Mouse (Mus musculus): ENCODE results near the gene Rhox2h. TPM values are rescaled to one million over a fixed set of nuclear protein-coding genes. Genes with fewer than 3 reads are reported as not detected.
"Not testable (repeated sequence)": the region's sequence is repeated elsewhere in the genome, so short reads cannot be mapped to it uniquely, and the experiment has no call there.

The Rhox2h gene
- not detected in 2 replicates for polyA plus RNA-seq (2015; fragmentation: Nextera tagmentation; extraction: Ambion mirVana)

DNA sequence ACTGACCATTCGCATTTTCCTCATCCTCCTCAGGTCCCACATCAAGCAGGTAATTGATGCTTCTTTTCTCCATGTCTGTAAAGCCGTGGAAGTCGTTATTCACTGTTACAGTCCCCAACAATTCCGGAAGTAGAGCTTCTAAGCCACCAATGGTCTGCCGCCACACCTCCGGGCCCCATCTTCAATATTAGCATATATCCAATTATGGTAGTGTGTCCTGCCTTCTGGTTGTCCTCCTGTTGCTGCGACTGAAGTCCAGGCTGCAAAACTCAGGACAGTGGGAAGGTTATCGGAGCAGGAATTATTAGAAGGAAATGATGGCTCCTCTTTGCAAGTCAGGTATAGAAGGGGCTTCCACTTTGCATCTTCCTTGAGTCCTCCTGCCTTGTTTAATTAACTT is at the start of gene Rhox2h:
Rhox2h (minus strand) TSS at position 101 of the 400 bp plus-strand sequence.
- H3K27ac ChIP-seq (ENCODE audit: low read length); H3K36me3 ChIP-seq (ENCODE audit: insufficient read depth, low read length); H3K4me2 ChIP-seq (replicated peaks; ENCODE audit: low read depth, low read length); H3K9me3 ChIP-seq (ENCODE audit: low read length); H3K27me3 ChIP-seq (ENCODE audit: insufficient read depth, low read length); H3K4me1 ChIP-seq (ENCODE audit: insufficient read depth, low read length); ATAC-seq (ENCODE audit: low FRiP score, low TSS enrichment); H3K4me3 ChIP-seq (ENCODE audit: low read length); H3K9ac ChIP-seq (replicated peaks; ENCODE audit: low read length): not testable (repeated sequence)
- 86% methylated on average over 8 of the region's 8 CpGs for WGBS

DNA sequence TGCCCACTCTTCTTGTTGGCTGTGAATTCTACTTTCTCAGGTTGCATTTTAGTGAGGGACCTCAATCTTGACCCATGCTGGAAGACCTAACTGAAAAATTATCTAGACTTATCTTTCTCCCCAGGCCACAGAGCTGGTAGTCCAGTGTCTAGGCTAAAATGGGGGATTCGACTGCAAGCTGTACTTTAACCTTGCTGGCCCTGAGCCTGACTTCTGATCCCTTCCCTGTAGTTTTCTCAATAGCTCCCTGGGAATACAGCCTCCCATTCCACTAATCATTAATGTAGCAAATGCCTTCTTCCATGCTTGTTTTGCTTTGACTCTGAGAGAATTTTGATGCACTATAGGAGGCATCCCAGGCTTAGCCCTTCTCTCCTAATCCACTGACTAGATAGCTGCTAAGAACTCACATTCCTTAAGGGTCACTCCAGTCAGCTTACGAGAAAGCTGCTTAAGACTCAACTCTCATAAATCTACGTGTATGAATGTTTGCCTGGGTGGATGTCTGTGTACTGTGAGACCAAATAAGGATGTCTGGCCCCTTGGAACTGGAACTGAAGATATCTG is 28.8 kb upstream of the Rhox2h start:
- peak; percentile 42; the same call in 1 of the 2 replicates for ATAC-seq (ENCODE audit: low FRiP score, low TSS enrichment)
- H3K27ac ChIP-seq (ENCODE audit: low read length) = no peak overlapping the region
- no peak overlapping the region for H3K4me3 ChIP-seq (ENCODE audit: low read length)
- H3K27me3 ChIP-seq (ENCODE audit: insufficient read depth, low read length) = no peaks in the 10 kb centered on the region
- WGBS = 62% methylated on average over 3 of the region's 3 CpGs
- no peaks in the 10 kb centered on the region for H3K36me3 ChIP-seq (ENCODE audit: insufficient read depth, low read length)
- no peaks in the 10 kb centered on the region for H3K9me3 ChIP-seq (ENCODE audit: low read length)
- H3K4me2 ChIP-seq (replicated peaks; ENCODE audit: low read depth, low read length) = no peak overlapping the region
- H3K4me1 ChIP-seq (ENCODE audit: insufficient read depth, low read length) = no peaks in the 10 kb centered on the region
- H3K9ac ChIP-seq (replicated peaks; ENCODE audit: low read length) = no peak overlapping the region

DNA sequence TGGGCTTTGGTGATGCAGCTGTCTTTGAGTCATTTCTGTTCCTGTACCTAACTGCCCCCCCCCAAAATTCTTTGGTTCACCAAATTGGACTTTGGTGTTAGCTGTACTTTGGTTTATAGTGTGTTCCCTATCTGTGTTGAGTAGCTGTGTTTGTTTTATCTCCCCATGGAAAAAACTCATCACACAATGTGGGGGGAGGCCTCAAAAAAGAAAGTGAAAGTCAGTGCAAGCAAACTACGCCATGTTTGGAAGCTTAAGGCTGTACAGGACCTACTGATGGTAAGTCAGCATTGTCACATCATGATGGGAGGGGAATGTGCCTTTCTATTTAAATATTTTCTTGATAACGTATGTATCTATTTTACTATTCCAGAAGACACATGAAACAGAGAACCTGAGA is 19.2 kb upstream of the Rhox2h start:
- Histone ChIP-seq H3K27ac (ENCODE audit: low read length) (no peak overlapping the region), H3K36me3 (ENCODE audit: insufficient read depth, low read length) (no peaks in the 10 kb centered on the region), H3K4me2 (replicated peaks; ENCODE audit: low read depth, low read length) (no peak overlapping the region), H3K27me3 (ENCODE audit: insufficient read depth, low read length) (no peaks in the 10 kb centered on the region), H3K4me3 (ENCODE audit: low read length) (no peak overlapping the region), H3K9me3 (ENCODE audit: low read length) (no peaks in the 10 kb centered on the region), H3K9ac (replicated peaks; ENCODE audit: low read length) (no peak overlapping the region), H3K4me1 (ENCODE audit: insufficient read depth, low read length) (no peaks in the 10 kb centered on the region)
- 78% methylated on average over 2 of the region's 2 CpGs for WGBS
- no peak for ATAC-seq (ENCODE audit: low FRiP score, low TSS enrichment)

DNA sequence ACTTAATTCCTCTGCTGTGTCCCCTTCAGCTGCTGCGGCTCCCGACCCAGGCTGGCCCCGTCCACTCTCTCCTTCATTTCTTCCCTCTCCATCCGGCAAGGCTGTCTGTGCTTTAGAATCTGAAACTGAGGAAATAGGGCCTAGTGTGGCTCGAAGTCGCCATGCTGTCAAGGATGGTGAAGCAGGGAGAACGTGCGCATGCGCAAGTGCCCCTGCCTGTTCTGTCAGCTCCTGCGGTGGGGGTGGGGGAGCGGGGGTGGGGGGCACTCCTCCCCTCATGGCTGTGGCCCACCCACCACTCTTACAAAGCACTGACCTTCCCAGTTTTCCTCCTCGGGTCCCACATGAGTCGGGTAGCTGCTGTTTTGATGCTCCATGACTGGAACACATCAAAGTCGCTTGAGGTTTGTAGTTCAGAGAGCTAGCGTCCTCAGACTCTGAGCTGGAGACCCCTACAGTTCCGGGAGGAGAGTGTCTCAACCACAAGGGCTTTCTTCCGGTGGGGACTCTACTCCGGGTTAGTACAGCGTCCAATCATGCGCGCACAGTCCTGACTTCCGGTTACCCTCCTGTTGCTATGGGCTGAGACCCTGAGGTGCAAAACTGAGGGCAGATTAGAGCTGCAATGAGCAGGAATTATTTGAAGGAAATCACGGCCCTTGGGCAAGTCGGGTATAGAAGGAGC is 10.1 kb upstream of the Rhox2h start:
- H3K9ac ChIP-seq (replicated peaks; ENCODE audit: low read length) = no peak overlapping the region
- no peaks in the 10 kb centered on the region for H3K27me3 ChIP-seq (ENCODE audit: insufficient read depth, low read length)
- H3K4me1 ChIP-seq (ENCODE audit: insufficient read depth, low read length) = no peaks in the 10 kb centered on the region
- H3K4me3 ChIP-seq (ENCODE audit: low read length) = no peak overlapping the region
- WGBS = 84% methylated on average over 24 of the region's 24 CpGs
- no peaks in the 10 kb centered on the region for H3K36me3 ChIP-seq (ENCODE audit: insufficient read depth, low read length)
- H3K4me2 ChIP-seq (replicated peaks; ENCODE audit: low read depth, low read length) = no peak overlapping the region
- ATAC-seq (ENCODE audit: low FRiP score, low TSS enrichment) = no peak
- H3K27ac ChIP-seq (ENCODE audit: low read length) = no peak overlapping the region
- H3K9me3 ChIP-seq (ENCODE audit: low read length) = 0 out of 2 replicates have a peak, but pooled peaks cover 8% of the 10 kb centered on the region

DNA sequence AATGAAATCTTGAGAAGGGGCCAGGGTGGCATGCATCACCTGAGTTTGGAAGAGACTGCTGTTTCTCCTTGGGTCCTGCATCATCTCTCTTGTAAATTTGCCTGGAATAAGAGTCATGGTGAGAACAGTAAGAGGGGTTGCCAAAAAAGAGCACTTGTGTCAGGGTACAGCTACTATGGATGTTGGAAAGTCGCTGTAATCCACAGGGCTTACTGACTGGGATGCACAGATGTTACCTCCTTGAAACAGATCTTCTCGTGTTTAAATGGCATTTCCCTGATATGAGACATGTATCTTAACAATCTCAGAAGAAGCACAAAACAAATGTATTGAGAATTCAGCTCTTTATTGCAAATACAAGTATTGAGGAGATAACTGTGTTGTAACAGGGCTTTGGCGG is 4.4 kb downstream of the Rhox2h start, which contains the start of gene Rhox3h:
Rhox3h (minus strand) TSS at position 101 of the 400 bp plus-strand sequence.
- H3K27ac ChIP-seq (ENCODE audit: low read length); H3K4me3 ChIP-seq (ENCODE audit: low read length); H3K4me1 ChIP-seq (ENCODE audit: insufficient read depth, low read length); H3K9me3 ChIP-seq (ENCODE audit: low read length); H3K27me3 ChIP-seq (ENCODE audit: insufficient read depth, low read length); H3K9ac ChIP-seq (replicated peaks; ENCODE audit: low read length); H3K4me2 ChIP-seq (replicated peaks; ENCODE audit: low read depth, low read length); H3K36me3 ChIP-seq (ENCODE audit: insufficient read depth, low read length); ATAC-seq (ENCODE audit: low FRiP score, low TSS enrichment): not testable (repeated sequence)
- 78% methylated on average over 1 of the region's 3 CpGs for WGBS

DNA sequence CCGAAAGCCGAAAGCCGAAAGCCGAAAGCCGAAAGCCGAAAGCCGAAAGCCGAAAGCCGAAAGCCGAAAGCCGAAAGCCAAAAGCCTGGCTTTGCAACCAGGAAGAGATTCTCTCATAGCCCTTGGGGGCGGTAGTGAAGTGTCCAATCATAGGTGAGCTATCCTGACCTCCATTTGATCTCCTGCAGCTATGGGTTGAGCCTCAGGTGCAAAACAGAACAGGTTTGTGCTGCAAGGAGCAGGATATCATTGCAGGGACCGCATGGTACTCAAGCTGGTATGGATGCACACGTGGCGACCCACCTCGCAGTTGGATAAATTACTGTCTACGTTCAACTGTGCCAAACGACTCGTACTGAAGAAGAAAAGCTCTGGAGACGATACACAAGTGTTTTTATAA is 21.9 kb downstream of the Rhox2h start, which contains the start of gene Rhox4g:
Rhox4g (minus strand) TSS at position 101 of the 400 bp plus-strand sequence.
- not testable (repeated sequence) for H3K4me1 ChIP-seq (ENCODE audit: insufficient read depth, low read length); H3K9me3 ChIP-seq (ENCODE audit: low read length); H3K9ac ChIP-seq (replicated peaks; ENCODE audit: low read length); H3K27me3 ChIP-seq (ENCODE audit: insufficient read depth, low read length); H3K27ac ChIP-seq (ENCODE audit: low read length); ATAC-seq (ENCODE audit: low FRiP score, low TSS enrichment); H3K4me3 ChIP-seq (ENCODE audit: low read length); H3K4me2 ChIP-seq (replicated peaks; ENCODE audit: low read depth, low read length); H3K36me3 ChIP-seq (ENCODE audit: insufficient read depth, low read length)
- WGBS = 94% methylated on average over 16 of the region's 20 CpGs

DNA sequence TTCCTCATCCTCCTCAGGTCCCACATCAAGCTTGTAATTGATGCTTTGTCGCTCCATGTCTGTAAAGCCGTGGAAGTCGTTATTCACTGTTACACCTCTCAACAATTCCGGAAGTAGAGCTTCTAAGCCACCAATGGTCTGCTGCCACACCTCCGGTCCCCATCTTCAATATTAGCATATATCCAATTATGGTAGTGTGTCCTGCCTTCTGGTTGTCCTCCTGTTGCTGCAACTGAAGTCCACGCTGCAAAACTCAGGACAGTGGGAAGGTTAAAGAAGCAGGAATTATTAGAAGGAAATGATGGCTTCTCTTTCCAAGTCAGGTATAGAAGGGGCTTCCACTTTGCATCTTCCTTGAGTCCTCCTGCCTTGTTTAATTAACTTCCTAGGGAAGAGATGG is 29.7 kb downstream of the Rhox2h start, which contains the start of gene Rhox2g:
Rhox2g (minus strand) TSS at position 101 of the 400 bp plus-strand sequence.
- not testable (repeated sequence) for H3K27ac ChIP-seq (ENCODE audit: low read length); H3K4me3 ChIP-seq (ENCODE audit: low read length); H3K4me2 ChIP-seq (replicated peaks; ENCODE audit: low read depth, low read length); H3K27me3 ChIP-seq (ENCODE audit: insufficient read depth, low read length); H3K9me3 ChIP-seq (ENCODE audit: low read length); H3K4me1 ChIP-seq (ENCODE audit: insufficient read depth, low read length); H3K36me3 ChIP-seq (ENCODE audit: insufficient read depth, low read length); H3K9ac ChIP-seq (replicated peaks; ENCODE audit: low read length); ATAC-seq (ENCODE audit: low FRiP score, low TSS enrichment)
- 86% methylated on average over 6 of the region's 6 CpGs for WGBS

DNA sequence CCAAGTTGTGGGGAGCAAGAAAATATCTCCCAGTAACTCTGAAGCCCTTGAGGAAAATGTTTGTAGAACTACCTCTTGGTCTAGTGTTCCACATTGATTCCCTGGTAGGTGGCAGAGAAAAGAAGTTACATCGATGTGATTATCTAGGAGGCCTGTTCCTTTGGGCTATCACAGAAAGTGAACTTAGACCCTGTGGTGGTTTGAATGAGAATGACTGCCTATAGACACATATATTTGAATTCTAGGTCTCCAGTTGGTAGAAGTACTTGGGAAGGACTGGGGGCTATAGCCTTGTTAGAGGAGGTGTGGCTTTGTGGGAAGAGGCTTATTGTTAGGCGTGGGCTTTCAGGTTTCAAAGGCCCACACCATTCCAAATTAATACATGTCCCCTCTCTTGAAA is 44.6 kb downstream of the Rhox2h start, which contains the start of gene Rhox3g:
Rhox3g (minus strand) TSS at position 101 of the 400 bp plus-strand sequence.
- ATAC-seq (ENCODE audit: low FRiP score, low TSS enrichment); H3K36me3 ChIP-seq (ENCODE audit: insufficient read depth, low read length); H3K4me2 ChIP-seq (replicated peaks; ENCODE audit: low read depth, low read length); H3K27ac ChIP-seq (ENCODE audit: low read length); H3K9me3 ChIP-seq (ENCODE audit: low read length); H3K4me3 ChIP-seq (ENCODE audit: low read length); H3K27me3 ChIP-seq (ENCODE audit: insufficient read depth, low read length); H3K4me1 ChIP-seq (ENCODE audit: insufficient read depth, low read length); H3K9ac ChIP-seq (replicated peaks; ENCODE audit: low read length): not testable (repeated sequence)
- 91% methylated on average over 2 of the region's 2 CpGs for WGBS

All from kidney, embryonic 16.5 days (tissue).